Mouse (Mus musculus): ENCODE data around the gene Tmem259. TPM values are rescaled to one million over a fixed set of nuclear protein-coding genes. Genes with fewer than 3 reads are reported as not detected.

Gene Tmem259
- polyA plus RNA-seq, 1 experiment from 2014 or later, result 8.2 TPM

GRCm38 (mm10) chr10:80023758-80024157 is 39.6 kb upstream of the Tmem259 start:
- H3K27ac ChIP-seq, result peak overlapping the region; percentile 59
- H3K36me3 ChIP-seq, result peaks cover 64% of the 10 kb centered on the region
- WGBS (ENCODE audit: insufficient replicate concordance), result 71% methylated on average over 5 of the region's 5 CpGs
- H3K9me3 ChIP-seq (replicated peaks), result no peaks in the 10 kb centered on the region
- H3K27me3 ChIP-seq, result no peaks in the 10 kb centered on the region
- H3K9ac ChIP-seq, result no peak overlapping the region
- ATAC-seq (ENCODE audit: low read depth) (no peak), DNase-seq (no peak)
- no peak overlapping the region for H3K4me3 ChIP-seq (replicated peaks)
- H3K4me2 ChIP-seq, result no peak overlapping the region
- H3K4me1 ChIP-seq (replicated peaks), result peaks cover 70% of the 10 kb centered on the region

GRCm38 (mm10) chr10:80022806-80023205 is 38.7 kb upstream of the Tmem259 start:
- ATAC-seq (ENCODE audit: low read depth) (no peak), DNase-seq (no peak)
- H3K9me3 ChIP-seq (replicated peaks), result no peaks in the 10 kb centered on the region
- H3K27ac ChIP-seq, result no peak overlapping the region
- peaks cover 67% of the 10 kb centered on the region for H3K4me1 ChIP-seq (replicated peaks)
- H3K36me3 ChIP-seq, result peaks cover 60% of the 10 kb centered on the region
- no peak overlapping the region for H3K4me2 ChIP-seq
- no peak overlapping the region for H3K4me3 ChIP-seq (replicated peaks)
- 80% methylated on average over 8 of the region's 8 CpGs for WGBS (ENCODE audit: insufficient replicate concordance)
- H3K9ac ChIP-seq, result no peak overlapping the region
- no peaks in the 10 kb centered on the region for H3K27me3 ChIP-seq

GRCm38 (mm10) chr10:80022164-80022563 is 38.0 kb upstream of the Tmem259 start:
- ATAC-seq (ENCODE audit: low read depth) (no peak), DNase-seq (no peak)
- Histone ChIP-seq H3K27ac (no peak overlapping the region), H3K9ac (no peak overlapping the region), H3K27me3 (no peaks in the 10 kb centered on the region), H3K4me1 (replicated peaks) (peaks cover 67% of the 10 kb centered on the region), H3K4me2 (no peak overlapping the region), H3K36me3 (peaks cover 53% of the 10 kb centered on the region), H3K4me3 (replicated peaks) (no peak overlapping the region), H3K9me3 (replicated peaks) (no peaks in the 10 kb centered on the region)
- WGBS (ENCODE audit: insufficient replicate concordance), result 89% methylated on average over 12 of the region's 12 CpGs

- Histone ChIP-seq H3K36me3 (peaks cover 45% of the 10 kb centered on the region), H3K4me2 (no peak overlapping the region), H3K4me3 (replicated peaks) (no peak overlapping the region), H3K9ac (no peak overlapping the region), H3K9me3 (replicated peaks) (no peaks in the 10 kb centered on the region), H3K27ac (no peak overlapping the region), H3K27me3 (no peaks in the 10 kb centered on the region), H3K4me1 (replicated peaks) (peaks cover 74% of the 10 kb centered on the region)
- DNase-seq (no peak), ATAC-seq (ENCODE audit: low read depth) (no peak)
- 78% methylated on average over 13 of the region's 13 CpGs for WGBS (ENCODE audit: insufficient replicate concordance)
Observed at GRCm38 (mm10) chr10:80021320-80021641, 37.2 kb upstream of the Tmem259 start.

GRCm38 (mm10) chr10:80020603-80021319 is 36.6 kb upstream of the Tmem259 start:
- ATAC-seq (ENCODE audit: low read depth), result no peak
- no peak overlapping the region for H3K9ac ChIP-seq
- peaks cover 74% of the 10 kb centered on the region for H3K4me1 ChIP-seq (replicated peaks)
- peaks cover 42% of the 10 kb centered on the region for H3K36me3 ChIP-seq
- H3K27me3 ChIP-seq, result no peaks in the 10 kb centered on the region
- H3K4me3 ChIP-seq (replicated peaks), result no peak overlapping the region
- H3K4me2 ChIP-seq, result no peak overlapping the region
- 80% methylated on average over 18 of the region's 18 CpGs for WGBS (ENCODE audit: insufficient replicate concordance)
- no peak overlapping the region for H3K27ac ChIP-seq
- no peak for DNase-seq
- H3K9me3 ChIP-seq (replicated peaks), result no peaks in the 10 kb centered on the region

- 77% methylated on average over 11 of the region's 11 CpGs for WGBS (ENCODE audit: insufficient replicate concordance)
- no peak for DNase-seq
- Histone ChIP-seq H3K36me3 (peaks cover 48% of the 10 kb centered on the region), H3K9ac (peak overlapping the region; percentile 67; the same call in 1 of the 2 replicates), H3K27me3 (no peaks in the 10 kb centered on the region), H3K27ac (no peak overlapping the region; the same call in 1 of the 2 replicates), H3K9me3 (replicated peaks) (no peaks in the 10 kb centered on the region), H3K4me2 (peak overlapping the region; percentile 66; the same call in 1 of the 2 replicates), H3K4me1 (replicated peaks) (peaks cover 71% of the 10 kb centered on the region), H3K4me3 (replicated peaks) (no peak overlapping the region)
- ATAC-seq (ENCODE audit: low read depth), result no peak
Observed at GRCm38 (mm10) chr10:80020191-80020590, 36.1 kb upstream of the Tmem259 start.

GRCm38 (mm10) chr10:80019471-80020131 is 35.5 kb upstream of the Tmem259 start:
- H3K4me3 ChIP-seq (replicated peaks), result peak overlapping the region; percentile 39
- peaks cover 70% of the 10 kb centered on the region for H3K4me1 ChIP-seq (replicated peaks)
- WGBS (ENCODE audit: insufficient replicate concordance), result 55% methylated on average over 20 of the region's 20 CpGs
- H3K36me3 ChIP-seq, result peaks cover 49% of the 10 kb centered on the region
- peak overlapping the region; percentile 67 for H3K9ac ChIP-seq
- no peaks in the 10 kb centered on the region for H3K9me3 ChIP-seq (replicated peaks)
- ATAC-seq (ENCODE audit: low read depth), result peak; percentile 37
- DNase-seq, result no peak
- peak overlapping the region; percentile 84 for H3K27ac ChIP-seq
- peaks cover 3% of the 10 kb centered on the region; the same call in 1 of the 2 replicates for H3K27me3 ChIP-seq
- peak overlapping the region; percentile 66 for H3K4me2 ChIP-seq

GRCm38 (mm10) chr10:80018739-80019297 is 34.7 kb upstream of the Tmem259 start:
- peak overlapping the region; percentile 39 for H3K4me3 ChIP-seq (replicated peaks)
- ATAC-seq (ENCODE audit: low read depth), result peak; percentile 75
- peak overlapping the region; percentile 67 for H3K9ac ChIP-seq
- H3K4me1 ChIP-seq (replicated peaks), result peaks cover 70% of the 10 kb centered on the region
- H3K27me3 ChIP-seq, result peaks cover 11% of the 10 kb centered on the region
- H3K4me2 ChIP-seq, result peak overlapping the region; percentile 66
- H3K36me3 ChIP-seq, result peaks cover 54% of the 10 kb centered on the region
- H3K9me3 ChIP-seq (replicated peaks), result no peaks in the 10 kb centered on the region
- H3K27ac ChIP-seq, result peak overlapping the region; percentile 84
- WGBS (ENCODE audit: insufficient replicate concordance), result 4% methylated on average over 14 of the region's 15 CpGs
- DNase-seq, result peak; percentile 63

- ATAC-seq (ENCODE audit: low read depth), result no peak
- Histone ChIP-seq H3K4me1 (replicated peaks) (peaks cover 72% of the 10 kb centered on the region), H3K4me3 (replicated peaks) (peak overlapping the region; percentile 59), H3K36me3 (peaks cover 60% of the 10 kb centered on the region), H3K9ac (peak overlapping the region; percentile 72), H3K9me3 (replicated peaks) (no peaks in the 10 kb centered on the region), H3K27me3 (peaks cover 19% of the 10 kb centered on the region), H3K4me2 (peak overlapping the region; percentile 78), H3K27ac (peak overlapping the region; percentile 84)
- 43% methylated on average over 14 of the region's 14 CpGs for WGBS (ENCODE audit: insufficient replicate concordance)
- no peak for DNase-seq
Observed at GRCm38 (mm10) chr10:80017771-80018170, 33.6 kb upstream of the Tmem259 start.

GRCm38 (mm10) chr10:80017361-80017760 is 33.2 kb upstream of the Tmem259 start:
- DNase-seq (peak; percentile 60), ATAC-seq (ENCODE audit: low read depth) (peak; percentile 44)
- peaks cover 72% of the 10 kb centered on the region for H3K4me1 ChIP-seq (replicated peaks)
- no peaks in the 10 kb centered on the region for H3K9me3 ChIP-seq (replicated peaks)
- H3K4me3 ChIP-seq (replicated peaks), result peak overlapping the region; percentile 59
- peak overlapping the region; percentile 78 for H3K4me2 ChIP-seq
- peaks cover 19% of the 10 kb centered on the region for H3K27me3 ChIP-seq
- peak overlapping the region; percentile 84 for H3K27ac ChIP-seq
- peak overlapping the region; percentile 72 for H3K9ac ChIP-seq
- WGBS (ENCODE audit: insufficient replicate concordance), result 14% methylated on average over 3 of the region's 3 CpGs
- H3K36me3 ChIP-seq, result peaks cover 60% of the 10 kb centered on the region

- Histone ChIP-seq H3K9me3 (replicated peaks) (no peaks in the 10 kb centered on the region), H3K4me3 (replicated peaks) (peak overlapping the region; percentile 59), H3K27me3 (peaks cover 19% of the 10 kb centered on the region), H3K4me1 (replicated peaks) (peaks cover 72% of the 10 kb centered on the region), H3K9ac (peak overlapping the region; percentile 72), H3K36me3 (peaks cover 60% of the 10 kb centered on the region), H3K4me2 (peak overlapping the region; percentile 78), H3K27ac (peak overlapping the region; percentile 84)
- WGBS (ENCODE audit: insufficient replicate concordance), result 18% methylated on average over 10 of the region's 10 CpGs
- peak; percentile 30 for DNase-seq
- ATAC-seq (ENCODE audit: low read depth), result peak; percentile 22; the same call in 1 of the 2 replicates
Observed at GRCm38 (mm10) chr10:80016931-80017330, 32.8 kb upstream of the Tmem259 start.
